Mouse (Mus musculus): Measurements from ENCODE around the gene Vps18.
A peak's percentile ranks its signal among the peaks of the same experiment; 100 is the strongest.

DNA sequence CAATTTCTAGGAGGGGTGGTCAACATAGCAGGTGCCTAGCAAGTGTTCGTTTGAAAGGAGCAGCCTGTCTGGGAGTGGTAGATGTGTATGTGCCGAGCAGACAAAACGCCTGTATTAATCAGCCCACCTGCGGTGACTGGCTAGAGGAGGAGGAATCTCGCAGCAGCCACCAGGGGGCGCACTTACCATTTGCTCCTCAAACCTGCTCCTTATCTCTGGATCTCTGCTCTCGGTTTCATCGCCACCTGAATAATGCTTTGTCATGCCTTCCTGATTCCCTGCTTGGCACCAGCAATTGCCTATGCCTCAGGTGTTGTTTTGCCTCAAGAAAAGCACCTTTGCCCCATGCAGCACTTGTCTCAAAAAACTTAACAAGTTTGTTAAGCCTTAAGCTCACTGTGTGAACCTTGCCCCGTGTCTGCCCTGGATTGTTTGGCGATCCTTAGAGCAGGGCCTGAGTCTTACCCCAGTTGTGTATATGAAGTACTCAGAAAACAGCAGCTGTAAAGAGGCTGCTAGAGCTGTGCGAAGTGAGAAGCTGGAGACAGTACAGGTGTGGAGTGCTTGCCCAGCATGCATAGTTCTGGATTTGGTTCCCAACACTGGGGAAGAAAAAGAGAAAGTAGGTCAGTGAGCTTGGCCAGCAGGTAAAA, 37.6 kb upstream of the Vps18 start:
- TF ChIP-seq POLR2A (IDR thresholded peaks at IDR 0.05; ENCODE audit: borderline replicate concordance, insufficient read depth, low read length) (no peak), CTCF (IDR thresholded peaks at IDR 0.05; ENCODE audit: borderline replicate concordance, insufficient read depth, low read depth, low read length) (peak; percentile 89)
